Mouse (Mus musculus): ENCODE measurements at regions not wholly inside any gene's neighbourhood (a gene's known extent, or its start where the extent isn't known, plus 50 kb on each side); places are given as distances from the start of the nearest gene placed in this dataset.

DNA sequence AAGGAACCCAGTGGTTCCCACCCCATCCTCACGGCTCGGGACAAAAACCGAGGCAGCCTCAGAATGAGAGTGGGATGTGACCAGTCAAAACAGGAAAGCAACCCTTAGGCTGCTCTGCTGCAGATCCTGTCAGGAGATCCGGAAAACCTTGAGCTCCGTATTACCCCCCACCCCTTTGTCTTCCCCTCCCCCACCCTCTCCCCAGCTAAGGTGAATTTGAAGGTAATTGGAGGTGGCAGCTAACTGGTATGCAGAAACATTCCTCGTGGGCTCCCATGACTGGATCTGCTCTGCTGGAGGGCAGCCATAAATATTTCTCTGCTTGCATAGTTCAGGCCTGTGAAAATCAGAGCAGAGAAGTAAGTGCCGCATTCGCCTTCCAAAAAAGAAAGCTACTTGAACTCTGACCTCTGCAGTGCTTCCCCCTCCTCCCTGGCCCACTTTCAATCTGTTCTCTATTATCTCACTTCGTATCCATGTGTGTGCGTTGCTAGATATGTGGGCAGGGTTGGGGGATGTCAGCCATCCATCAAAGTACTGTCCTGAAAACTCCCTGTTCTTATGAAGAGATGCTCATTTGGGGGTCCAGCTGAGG is 82.9 kb upstream of the Spin1 start:
- H3K4me1 ChIP-seq, result peaks cover 10% of the 10 kb centered on the region; the same call in 1 of the 2 replicates
- 35% methylated on average over 10 of the region's 10 CpGs for WGBS
- no peak overlapping the region for H3K27ac ChIP-seq (replicated peaks)
- no peak overlapping the region for H3K9ac ChIP-seq (replicated peaks)
- H3K4me3 ChIP-seq (replicated peaks), result no peak overlapping the region
- H3K9me3 ChIP-seq (replicated peaks), result no peaks in the 10 kb centered on the region
- no peak for ATAC-seq (ENCODE audit: low FRiP score)
- H3K4me2 ChIP-seq, result no peak overlapping the region
- H3K27me3 ChIP-seq (replicated peaks), result no peaks in the 10 kb centered on the region
- H3K36me3 ChIP-seq, result no peaks in the 10 kb centered on the region

DNA sequence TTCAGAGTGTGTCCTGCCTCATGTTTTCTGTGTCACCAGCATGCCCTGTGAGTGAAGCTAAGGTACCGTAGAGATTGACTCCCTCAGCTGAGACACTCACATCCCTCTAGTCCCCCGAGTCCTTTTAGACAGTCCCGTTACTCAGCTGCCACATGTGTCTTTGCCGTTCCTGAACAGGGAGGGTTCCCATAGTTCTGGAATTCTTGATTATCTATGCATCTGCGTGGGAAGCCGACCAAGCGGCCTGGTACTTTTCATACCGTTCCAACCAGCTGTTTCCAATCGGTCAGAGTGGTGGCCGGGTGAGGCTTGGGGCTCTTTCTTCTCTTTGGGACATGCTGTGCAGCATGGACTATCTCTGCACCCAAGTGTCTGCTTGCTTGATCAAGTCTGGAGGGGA is 82.3 kb upstream of the Spin1 start:
- Histone ChIP-seq H3K9ac (replicated peaks) (no peak overlapping the region), H3K4me2 (no peak overlapping the region), H3K4me3 (replicated peaks) (no peak overlapping the region), H3K27ac (replicated peaks) (no peak overlapping the region), H3K27me3 (replicated peaks) (no peaks in the 10 kb centered on the region), H3K9me3 (replicated peaks) (no peaks in the 10 kb centered on the region), H3K36me3 (no peaks in the 10 kb centered on the region), H3K4me1 (peaks cover 10% of the 10 kb centered on the region; the same call in 1 of the 2 replicates)
- WGBS, result 55% methylated on average over 10 of the region's 10 CpGs
- no peak for ATAC-seq (ENCODE audit: low FRiP score)

DNA sequence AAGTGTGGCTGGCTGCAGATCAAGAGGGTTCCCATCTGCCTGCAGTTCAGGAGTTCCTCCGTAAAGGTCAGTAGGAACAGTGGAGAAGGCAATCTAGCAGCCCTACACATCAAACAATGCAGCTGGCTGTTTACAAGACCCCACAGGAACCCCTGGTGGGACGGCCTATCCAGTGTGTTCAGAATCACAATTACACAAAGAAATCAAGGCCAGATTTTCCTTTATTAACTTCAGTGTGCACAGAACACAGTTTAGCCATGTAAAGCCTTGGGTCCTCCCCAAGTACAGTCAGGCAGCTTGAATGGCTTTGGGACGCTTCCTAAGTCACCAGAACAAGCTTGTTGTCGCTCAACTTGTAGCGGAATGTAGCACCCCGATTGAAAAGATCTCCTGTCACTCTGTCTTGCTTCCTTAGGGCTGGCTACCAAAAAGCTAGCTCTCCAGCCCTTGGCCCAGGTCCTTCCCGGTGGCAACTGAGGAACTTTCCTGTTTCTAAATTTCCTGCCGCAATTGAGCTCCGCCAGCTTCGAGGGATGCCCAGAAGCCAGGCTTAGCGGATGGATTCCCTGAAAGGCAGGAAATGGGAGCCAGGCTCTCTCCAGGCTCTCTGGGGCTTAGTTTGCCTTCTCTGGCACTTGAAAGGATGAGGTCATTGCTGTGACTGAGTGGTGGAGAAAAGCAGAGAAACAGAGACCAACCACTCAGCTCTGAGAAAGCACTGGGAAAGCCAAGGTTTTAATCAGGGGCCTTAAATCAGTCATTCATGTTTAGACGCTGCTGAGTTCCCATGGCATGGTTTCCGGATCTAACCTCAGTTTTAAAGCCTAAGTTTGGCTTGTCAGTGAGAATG is 78.1 kb upstream of the Spin1 start:
- WGBS, result 59% methylated on average over 13 of the region's 13 CpGs
- no peak overlapping the region for H3K4me3 ChIP-seq (replicated peaks)
- H3K4me2 ChIP-seq, result no peak overlapping the region
- no peak; the same call in 1 of the 2 replicates for ATAC-seq (ENCODE audit: low FRiP score)
- H3K9me3 ChIP-seq (replicated peaks), result no peaks in the 10 kb centered on the region
- no peaks in the 10 kb centered on the region for H3K27me3 ChIP-seq (replicated peaks)
- peak overlapping the region; percentile 51 for H3K27ac ChIP-seq (replicated peaks)
- H3K4me1 ChIP-seq, result peaks cover 10% of the 10 kb centered on the region; the same call in 1 of the 2 replicates
- H3K9ac ChIP-seq (replicated peaks), result no peak overlapping the region
- H3K36me3 ChIP-seq, result no peaks in the 10 kb centered on the region

DNA sequence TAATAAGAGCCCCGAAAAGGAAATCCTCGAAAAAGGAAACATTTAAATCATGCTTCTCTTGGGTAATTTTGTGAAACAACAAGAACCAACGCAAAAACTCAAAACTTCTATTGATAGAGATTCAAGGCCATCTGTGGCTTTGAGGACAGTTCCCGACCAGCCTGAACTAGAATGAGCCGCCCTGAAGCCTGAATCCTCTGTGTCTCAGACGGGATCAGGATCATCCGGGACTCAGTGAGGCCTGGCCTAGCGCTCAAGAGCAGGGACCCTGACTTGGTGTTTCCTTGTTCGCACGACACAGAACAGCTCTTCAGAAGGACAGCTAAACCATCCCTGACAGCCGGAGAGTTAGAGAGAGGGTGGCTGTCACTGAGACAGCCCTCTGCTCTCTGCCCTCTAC is 77.4 kb upstream of the Spin1 start:
- WGBS, result 86% methylated on average over 11 of the region's 11 CpGs
- H3K4me3 ChIP-seq (replicated peaks), result no peak overlapping the region
- H3K9ac ChIP-seq (replicated peaks), result no peak overlapping the region
- H3K4me2 ChIP-seq, result no peak overlapping the region
- H3K27me3 ChIP-seq (replicated peaks), result no peaks in the 10 kb centered on the region
- H3K27ac ChIP-seq (replicated peaks), result no peak overlapping the region
- no peaks in the 10 kb centered on the region for H3K36me3 ChIP-seq
- H3K9me3 ChIP-seq (replicated peaks), result no peaks in the 10 kb centered on the region
- no peak; the same call in 1 of the 2 replicates for ATAC-seq (ENCODE audit: low FRiP score)
- peaks cover 10% of the 10 kb centered on the region; the same call in 1 of the 2 replicates for H3K4me1 ChIP-seq

DNA sequence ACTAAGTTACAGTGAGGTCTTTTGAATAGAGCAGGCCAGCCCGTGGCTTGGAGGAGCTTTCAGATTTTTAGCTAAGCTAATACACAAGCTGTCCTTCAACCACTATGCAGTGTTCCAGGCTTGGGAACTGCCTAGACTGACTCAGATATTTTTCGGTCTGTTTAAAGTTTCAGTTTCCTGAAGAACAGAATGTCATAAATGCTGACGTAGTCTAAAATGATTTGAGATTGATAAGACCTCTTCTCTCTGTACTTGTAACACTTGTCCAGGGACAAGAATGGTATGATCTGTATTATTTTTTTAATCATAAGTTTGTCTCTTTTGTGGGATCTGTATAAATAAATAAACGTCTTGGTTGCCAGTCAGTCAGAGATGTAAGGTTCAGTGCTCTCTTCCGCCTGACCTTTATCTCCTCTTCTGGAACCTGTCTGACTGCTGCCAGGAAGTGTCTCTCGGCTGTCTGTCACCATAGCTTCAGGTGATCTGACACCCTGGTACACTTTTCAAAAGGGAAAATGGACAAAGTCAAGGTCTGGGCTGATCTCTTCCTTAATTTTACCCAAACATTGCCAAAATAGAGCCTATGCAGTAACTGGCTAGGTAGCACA is 74.3 kb upstream of the Spin1 start:
- no peak for ATAC-seq (ENCODE audit: low FRiP score)
- WGBS, result 88% methylated on average over 6 of the region's 6 CpGs
- peaks cover 10% of the 10 kb centered on the region; the same call in 1 of the 2 replicates for H3K4me1 ChIP-seq
- H3K9me3 ChIP-seq (replicated peaks), result no peaks in the 10 kb centered on the region
- no peak overlapping the region for H3K9ac ChIP-seq (replicated peaks)
- no peaks in the 10 kb centered on the region for H3K27me3 ChIP-seq (replicated peaks)
- no peaks in the 10 kb centered on the region for H3K36me3 ChIP-seq
- H3K4me2 ChIP-seq, result no peak overlapping the region
- no peak overlapping the region for H3K27ac ChIP-seq (replicated peaks)
- H3K4me3 ChIP-seq (replicated peaks), result no peak overlapping the region

DNA sequence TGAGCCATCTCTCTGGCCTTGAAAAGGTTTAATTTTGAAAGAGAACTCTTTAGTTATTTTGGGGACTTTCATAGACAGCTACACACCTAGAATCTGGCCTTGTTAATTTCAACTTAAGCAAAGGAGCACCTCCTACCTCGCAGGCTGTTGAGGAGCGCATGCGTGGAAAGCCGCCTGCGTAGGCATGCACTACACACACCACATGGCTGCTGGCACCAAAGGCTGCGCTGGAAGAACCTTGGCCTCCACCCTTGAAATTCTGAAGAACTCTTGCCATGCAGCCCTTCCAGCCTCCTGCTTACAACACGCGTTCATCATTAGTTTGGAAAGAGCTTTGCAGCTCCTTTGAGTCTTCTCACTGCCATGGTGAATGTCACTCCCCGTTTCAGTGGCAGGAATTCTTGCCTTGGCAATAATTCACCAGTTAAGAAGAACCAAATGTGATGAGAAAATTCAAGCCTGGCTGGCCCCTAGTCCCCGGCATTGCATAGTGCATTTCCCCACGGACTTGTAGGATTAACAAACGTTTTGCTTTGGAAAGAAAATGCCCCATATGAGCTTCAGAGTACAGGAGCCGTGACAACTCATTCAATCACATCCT is 62.7 kb upstream of the Spin1 start:
- 90% methylated on average over 13 of the region's 13 CpGs for WGBS

DNA sequence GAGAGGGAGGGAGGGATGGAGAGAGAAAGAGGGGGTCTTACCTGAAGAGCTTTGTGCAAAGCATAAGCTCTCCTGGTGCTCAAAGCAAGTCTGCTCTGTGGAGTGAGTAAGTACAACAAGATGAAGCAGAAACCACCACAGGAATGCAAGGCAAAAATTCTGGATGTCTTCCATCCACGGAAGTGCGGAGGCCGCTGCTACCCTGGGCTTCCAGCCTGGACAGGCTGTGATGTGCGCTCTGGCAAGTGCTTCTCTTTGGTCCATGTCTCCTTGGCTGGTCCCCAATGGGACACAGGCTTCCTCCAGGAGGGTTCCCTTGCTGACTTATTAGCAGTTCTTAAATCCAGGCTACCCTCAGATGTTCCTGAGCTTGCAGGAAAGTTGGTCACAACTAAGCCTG is 61.7 kb upstream of the Spin1 start:
- ATAC-seq (ENCODE audit: low FRiP score), result no peak
- Histone ChIP-seq H3K27me3 (replicated peaks) (no peaks in the 10 kb centered on the region), H3K9ac (replicated peaks) (no peak overlapping the region), H3K27ac (replicated peaks) (no peak overlapping the region), H3K4me2 (no peak overlapping the region), H3K4me3 (replicated peaks) (no peak overlapping the region), H3K9me3 (replicated peaks) (peaks cover 6% of the 10 kb centered on the region; the same call in 1 of the 2 replicates), H3K4me1 (no peaks in the 10 kb centered on the region), H3K36me3 (no peaks in the 10 kb centered on the region)
- WGBS, result 94% methylated on average over 4 of the region's 4 CpGs

More for the DNA sequence above, 62.7 kb upstream of the Spin1 start:
- Histone ChIP-seq H3K27ac (replicated peaks) (no peak overlapping the region), H3K9ac (replicated peaks) (no peak overlapping the region), H3K36me3 (no peaks in the 10 kb centered on the region), H3K4me1 (no peaks in the 10 kb centered on the region), H3K9me3 (replicated peaks) (0 out of 2 replicates have a peak, but pooled peaks cover 2% of the 10 kb centered on the region), H3K4me2 (no peak overlapping the region), H3K27me3 (replicated peaks) (no peaks in the 10 kb centered on the region), H3K4me3 (replicated peaks) (no peak overlapping the region)
- no peak for ATAC-seq (ENCODE audit: low FRiP score)

DNA sequence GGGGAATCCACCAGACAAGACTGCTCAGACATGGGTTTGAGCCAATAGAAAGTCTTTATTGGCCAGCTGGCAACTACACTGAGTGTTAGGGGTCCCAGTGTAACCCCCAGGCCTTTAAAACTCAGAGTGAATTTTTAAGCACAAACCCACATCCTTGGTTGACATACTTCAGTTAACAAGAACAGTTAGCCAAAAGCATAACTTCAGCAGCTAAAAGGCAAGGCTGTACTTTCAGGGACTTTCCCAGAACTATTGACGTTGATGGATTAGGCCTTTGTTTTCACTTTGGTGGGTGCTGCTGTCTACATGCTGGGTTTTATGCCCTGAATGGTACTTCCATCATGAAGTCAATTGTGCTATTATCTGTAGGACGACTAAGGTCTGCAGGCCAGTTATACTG is 59.6 kb upstream of the Spin1 start:
- Histone ChIP-seq H3K9ac (replicated peaks) (no peak overlapping the region), H3K27ac (replicated peaks) (no peak overlapping the region), H3K36me3 (no peaks in the 10 kb centered on the region), H3K4me1 (no peaks in the 10 kb centered on the region), H3K9me3 (replicated peaks) (peaks cover 6% of the 10 kb centered on the region; the same call in 1 of the 2 replicates), H3K4me3 (replicated peaks) (no peak overlapping the region), H3K4me2 (no peak overlapping the region), H3K27me3 (replicated peaks) (no peaks in the 10 kb centered on the region)
- ATAC-seq (ENCODE audit: low FRiP score), result no peak
- WGBS, result 12% methylated on average over 2 of the region's 2 CpGs

DNA sequence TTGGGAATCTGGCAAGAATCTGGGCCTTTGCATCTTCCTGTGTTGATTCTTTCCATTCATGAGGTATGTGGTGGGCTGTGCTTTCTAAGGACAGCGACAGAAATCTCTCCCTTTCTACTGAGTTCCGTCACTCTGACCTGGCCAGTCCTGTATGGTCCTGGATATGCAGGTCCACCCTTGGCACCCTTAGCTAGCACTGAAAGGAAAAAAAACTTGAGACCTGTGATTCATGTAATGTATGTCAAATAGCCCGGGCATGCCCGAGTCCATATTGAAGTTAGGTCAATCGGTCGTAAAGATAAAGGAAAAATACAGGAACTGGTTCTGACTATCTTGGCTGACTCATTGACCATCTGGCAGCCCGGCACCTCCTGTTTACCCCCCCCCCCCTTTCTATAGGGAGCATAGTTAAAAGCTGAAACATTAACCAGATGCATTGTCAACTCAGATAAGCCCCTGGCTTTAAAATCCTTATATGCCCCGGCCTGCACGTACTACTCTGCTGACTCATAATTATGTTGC is 57.7 kb upstream of the Spin1 start:
- no peak for ATAC-seq (ENCODE audit: low FRiP score)
- Histone ChIP-seq H3K9ac (replicated peaks) (no peak overlapping the region), H3K9me3 (replicated peaks) (peaks cover 6% of the 10 kb centered on the region; the same call in 1 of the 2 replicates), H3K4me2 (no peak overlapping the region), H3K4me3 (replicated peaks) (no peak overlapping the region), H3K36me3 (no peaks in the 10 kb centered on the region), H3K4me1 (no peaks in the 10 kb centered on the region), H3K27me3 (replicated peaks) (no peaks in the 10 kb centered on the region), H3K27ac (replicated peaks) (no peak overlapping the region)
- 96% methylated on average over 9 of the region's 9 CpGs for WGBS

Measured in neural tube, embryonic 15.5 days (tissue).